Mouse (Mus musculus) midbrain, embryonic 13.5 days (tissue): ENCODE measurements around the gene Phldb3. TPM values are rescaled to one million over a fixed set of nuclear protein-coding genes. Genes with fewer than 3 reads are reported as not detected.

Source experiments
- ATAC-seq: fragments of 200-750 bp; cut with Nextera tagmentation; 2 replicates; pipeline ENCODE4 v1.8.0; 2017; ENCODE audit warnings: mild to moderate bottlenecking, moderate TSS enrichment, moderate library complexity
- H3K27ac ChIP-seq: fragments of 300-500 bp; sonication (generic); 2 replicates; pipeline ENCODE4 v1.5.1; 2015; ENCODE audit warnings: inconsistent platforms, mild to moderate bottlenecking, moderate library complexity
- H3K27me3 ChIP-seq: fragments of 300-500 bp; sonication (generic); 2 replicates; pipeline ENCODE4 v1.6.1; 2015; ENCODE audit warnings: mild to moderate bottlenecking, inconsistent platforms
- H3K36me3 ChIP-seq: fragments of 300-500 bp; sonication (generic); 2 replicates; pipeline ENCODE4 v1.6.1; 2015; ENCODE audit warnings: mild to moderate bottlenecking, inconsistent platforms
- H3K4me1 ChIP-seq: fragments of 300-500 bp; sonication (generic); replicated peaks from 2 replicates; pipeline ENCODE4 v1.6.1; 2015; ENCODE audit warnings: inconsistent platforms
- H3K4me2 ChIP-seq: fragments of 300-500 bp; sonication (generic); replicated peaks from 2 replicates; pipeline ENCODE4 v1.6.1; 2015; ENCODE audit warnings: moderate library complexity, mild to moderate bottlenecking, inconsistent platforms
- H3K4me3 ChIP-seq: fragments of 300-500 bp; sonication (generic); replicated peaks from 2 replicates; pipeline ENCODE4 v1.5.1; 2015; ENCODE audit warnings: mild to moderate bottlenecking, inconsistent platforms
- H3K9ac ChIP-seq: fragments of 300-500 bp; sonication (generic); replicated peaks from 2 replicates; pipeline ENCODE4 v1.6.1; 2015; ENCODE audit warnings: mild to moderate bottlenecking, inconsistent platforms
- H3K9me3 ChIP-seq: fragments of 300-500 bp; sonication (generic); 2 replicates; pipeline ENCODE4 v1.6.1; 2016; ENCODE audit warnings: mild to moderate bottlenecking, inconsistent platforms
- WGBS: fragments of 180-500 bp; shearing (Covaris S2); methylation state at CpG from one replicate; pipeline ENCODE4 v1.1.7; 2015; 5-methylcytosine and 5-hydroxymethylcytosine counted together
- polyA plus RNA-seq: library from polyadenylated mRNA; unstranded; fragments of >200 nt; fragmentation: Nextera tagmentation; extraction: Ambion mirVana; gene quantifications from 2 replicates; pipeline ENCODE4 v1.2.1, GENCODE M21; 2015

Gene Phldb3
- polyA plus RNA-seq, 1 experiment from 2014 or later = not detected

DNA sequence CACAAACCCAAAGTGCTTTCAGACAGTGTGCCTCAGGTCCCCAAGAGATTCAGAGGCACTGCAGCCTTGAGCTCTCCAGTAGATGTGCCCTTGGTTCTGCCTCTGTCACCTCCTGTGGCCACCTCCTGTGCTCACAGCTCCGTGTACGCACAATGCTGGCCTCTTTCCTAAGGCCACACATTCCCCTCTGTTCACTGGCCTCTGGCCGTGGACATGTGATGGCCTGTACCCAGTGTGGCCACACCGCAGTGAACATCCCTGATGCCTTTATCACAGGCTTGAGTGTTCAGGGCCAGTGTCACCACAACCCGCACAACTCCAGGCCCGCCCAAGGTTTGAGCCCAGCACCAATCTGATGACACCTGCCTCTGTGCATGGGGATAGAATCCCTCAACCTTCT, 25.7 kb upstream of the Phldb3 start:
- Histone ChIP-seq H3K9me3 (no peaks in the 10 kb centered on the region), H3K4me2 (no peak overlapping the region), H3K4me1 (peaks cover 11% of the 10 kb centered on the region; the same call in 1 of the 2 replicates), H3K27ac (no peak overlapping the region), H3K9ac (no peak overlapping the region), H3K27me3 (peaks cover 29% of the 10 kb centered on the region), H3K4me3 (no peak overlapping the region), H3K36me3 (no peaks in the 10 kb centered on the region)
- no peak for ATAC-seq
- 91% methylated on average over 6 of the region's 6 CpGs for WGBS

DNA sequence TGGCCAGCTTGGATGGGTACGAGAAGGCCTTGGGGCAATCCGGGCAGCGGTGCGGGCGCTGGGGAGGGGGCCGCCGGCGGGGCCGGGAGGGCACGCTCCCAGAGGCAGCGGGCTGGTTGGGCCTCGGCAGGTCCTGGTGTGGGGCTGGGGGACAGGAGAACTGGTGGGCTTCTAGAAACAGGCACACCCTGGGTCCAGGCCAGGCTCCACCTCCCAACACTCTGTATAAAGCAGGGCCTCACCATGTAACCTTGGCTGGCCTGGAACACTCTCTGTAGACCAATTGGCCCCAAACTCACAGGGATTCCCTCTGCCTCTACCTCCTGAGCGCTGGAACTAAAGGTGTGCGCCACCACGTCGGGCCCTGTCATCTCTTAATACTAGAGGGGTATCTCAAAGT, 24.6 kb upstream of the Phldb3 start:
- ATAC-seq = peak; percentile 27; the same call in 1 of the 2 replicates
- Histone ChIP-seq H3K9ac (no peak overlapping the region), H3K9me3 (no peaks in the 10 kb centered on the region), H3K27ac (no peak overlapping the region), H3K27me3 (peaks cover 29% of the 10 kb centered on the region), H3K4me3 (peak overlapping the region; percentile 2; the same call in 1 of the 2 replicates), H3K4me1 (peaks cover 11% of the 10 kb centered on the region; the same call in 1 of the 2 replicates), H3K36me3 (no peaks in the 10 kb centered on the region), H3K4me2 (no peak overlapping the region)
- WGBS = 57% methylated on average over 15 of the region's 16 CpGs

DNA sequence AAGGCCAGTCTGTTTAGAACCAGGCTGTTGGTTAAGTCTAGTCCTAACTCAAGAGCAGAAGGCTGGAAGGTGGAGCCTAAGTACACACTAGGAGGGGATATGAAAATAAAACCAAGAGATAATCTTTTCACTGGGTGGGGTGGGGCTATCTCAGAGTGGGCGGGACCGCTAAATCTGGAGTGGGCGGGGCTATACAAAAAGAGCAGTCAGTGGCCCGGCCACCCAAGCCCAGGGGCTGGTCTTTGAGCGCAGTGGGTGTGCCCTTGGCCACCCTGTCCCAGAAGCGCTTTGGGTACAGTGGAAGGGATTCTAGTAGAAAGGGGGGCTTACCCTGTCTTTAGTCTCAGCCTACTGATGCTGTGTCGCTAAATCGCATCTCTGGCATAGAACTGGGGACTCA, 23.7 kb upstream of the Phldb3 start:
- Histone ChIP-seq H3K9me3 (no peaks in the 10 kb centered on the region), H3K4me2 (peak overlapping the region; percentile 71), H3K36me3 (no peaks in the 10 kb centered on the region), H3K9ac (peak overlapping the region; percentile 75), H3K27ac (no peak overlapping the region), H3K27me3 (peaks cover 29% of the 10 kb centered on the region), H3K4me3 (peak overlapping the region; percentile 53), H3K4me1 (peaks cover 11% of the 10 kb centered on the region; the same call in 1 of the 2 replicates)
- WGBS = 13% methylated on average over 8 of the region's 8 CpGs
- peak; percentile 69 for ATAC-seq

DNA sequence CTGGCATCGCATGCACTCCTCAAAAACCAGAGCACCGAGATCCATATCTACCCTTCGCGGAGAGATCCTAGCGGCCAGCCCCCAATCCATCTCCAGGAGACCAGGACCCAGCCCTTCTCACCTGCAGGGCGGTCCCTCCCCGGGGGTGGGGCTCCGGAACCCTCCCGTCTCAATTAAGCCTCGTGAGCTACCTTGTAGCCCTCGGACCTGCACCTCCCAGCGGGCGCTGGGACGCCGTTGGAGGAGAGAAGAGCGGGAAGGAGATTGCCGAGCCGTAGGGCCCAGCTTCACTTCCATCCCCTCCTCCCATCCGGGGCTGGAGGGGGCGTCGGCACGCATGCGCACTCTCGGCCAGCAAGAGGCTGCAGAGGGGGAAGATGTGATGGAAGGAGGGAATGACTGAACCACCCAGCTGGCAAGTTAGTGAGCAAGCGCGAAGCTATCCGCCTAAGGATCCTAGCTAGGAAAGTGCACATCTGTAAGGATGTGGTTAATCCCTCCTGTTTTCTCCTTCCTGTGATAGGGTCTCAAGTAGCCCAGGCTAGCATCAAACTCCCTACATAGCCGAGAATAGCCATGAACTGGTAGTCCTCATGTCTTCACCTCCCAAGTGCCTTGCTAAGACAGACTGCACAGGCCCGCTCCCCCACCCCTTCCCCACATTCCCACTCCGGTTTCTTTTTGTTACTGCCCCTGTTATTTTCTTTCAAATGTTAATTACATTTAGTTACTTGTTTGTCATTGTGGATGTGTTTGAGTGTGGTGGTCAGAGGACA, 23.0 kb upstream of the Phldb3 start, which contains the start of the genes Ethe1 and Zfp575:
Ethe1 (plus strand) TSS at position 214 of the 776 bp plus-strand sequence.
Zfp575 (minus strand) TSS at position 312 of the 776 bp plus-strand sequence.
- no peak within 1 kb of the TSS; the same call in 1 of the 2 replicates for H3K27ac ChIP-seq
- peaks cover 12% of the 10 kb centered on the region; the same call in 1 of the 2 replicates for H3K4me1 ChIP-seq
- peak within 1 kb of the TSS; percentile 71 for H3K4me2 ChIP-seq
- no peaks in the 10 kb centered on the region for H3K36me3 ChIP-seq
- WGBS = 6% methylated on average over 30 of the region's 30 CpGs
- H3K9ac ChIP-seq = peak within 1 kb of the TSS; percentile 75
- peak within 1 kb of the TSS; percentile 53 for H3K4me3 ChIP-seq
- peak; percentile 75 for ATAC-seq
- H3K9me3 ChIP-seq = no peaks in the 10 kb centered on the region
- H3K27me3 ChIP-seq = peaks cover 29% of the 10 kb centered on the region

DNA sequence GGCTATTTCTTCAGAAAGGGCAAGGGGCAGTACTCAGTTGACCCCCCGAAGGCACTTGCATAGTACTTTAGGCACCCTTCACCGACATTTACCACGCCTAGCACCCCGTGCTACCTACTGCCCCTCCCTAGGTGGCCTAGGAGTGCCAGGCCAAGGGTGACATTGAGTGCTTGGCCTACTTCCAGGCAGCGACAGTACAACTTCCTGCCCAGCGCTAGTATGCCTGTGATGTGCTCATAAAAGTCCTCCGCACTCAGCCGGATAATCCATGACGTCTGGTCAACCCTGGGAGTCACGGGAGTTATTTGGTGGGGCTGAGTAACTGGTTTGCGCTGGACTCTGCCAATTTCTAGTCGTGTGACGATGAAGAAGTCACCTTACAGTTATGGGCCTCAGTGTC, 22.2 kb upstream of the Phldb3 start:
- no peak for ATAC-seq
- no peak overlapping the region for H3K9ac ChIP-seq
- H3K36me3 ChIP-seq = no peaks in the 10 kb centered on the region
- H3K27me3 ChIP-seq = peaks cover 29% of the 10 kb centered on the region
- H3K4me1 ChIP-seq = peaks cover 20% of the 10 kb centered on the region; the same call in 1 of the 2 replicates
- no peak overlapping the region for H3K4me3 ChIP-seq
- WGBS = 90% methylated on average over 13 of the region's 13 CpGs
- H3K27ac ChIP-seq = no peak overlapping the region
- no peaks in the 10 kb centered on the region for H3K9me3 ChIP-seq
- H3K4me2 ChIP-seq = no peak overlapping the region

DNA sequence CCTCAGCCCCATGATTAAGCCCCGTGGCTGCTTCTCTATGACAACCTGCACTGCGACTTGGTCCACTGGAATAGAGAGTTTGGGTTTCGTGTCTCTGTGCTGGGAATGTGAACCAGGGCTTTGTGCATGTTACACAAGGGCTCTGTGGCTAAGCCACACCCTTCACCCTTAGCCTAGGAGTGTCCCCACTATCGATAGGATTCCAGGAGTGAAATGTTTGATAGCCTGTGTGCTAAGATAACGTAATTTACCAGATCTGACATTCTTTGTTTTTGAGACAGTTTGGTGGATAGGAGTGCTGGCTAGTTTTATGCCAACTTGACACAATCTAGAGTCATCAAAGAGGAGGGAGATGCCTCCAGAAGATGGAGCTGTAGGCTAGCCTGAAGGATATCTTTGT, 18.8 kb upstream of the Phldb3 start:
- ATAC-seq = no peak
- Histone ChIP-seq H3K4me3 (no peak overlapping the region), H3K9ac (no peak overlapping the region), H3K9me3 (no peaks in the 10 kb centered on the region), H3K4me1 (peaks cover 34% of the 10 kb centered on the region), H3K27ac (no peak overlapping the region), H3K4me2 (no peak overlapping the region), H3K36me3 (no peaks in the 10 kb centered on the region), H3K27me3 (peaks cover 18% of the 10 kb centered on the region)
- 76% methylated on average over 5 of the region's 5 CpGs for WGBS

DNA sequence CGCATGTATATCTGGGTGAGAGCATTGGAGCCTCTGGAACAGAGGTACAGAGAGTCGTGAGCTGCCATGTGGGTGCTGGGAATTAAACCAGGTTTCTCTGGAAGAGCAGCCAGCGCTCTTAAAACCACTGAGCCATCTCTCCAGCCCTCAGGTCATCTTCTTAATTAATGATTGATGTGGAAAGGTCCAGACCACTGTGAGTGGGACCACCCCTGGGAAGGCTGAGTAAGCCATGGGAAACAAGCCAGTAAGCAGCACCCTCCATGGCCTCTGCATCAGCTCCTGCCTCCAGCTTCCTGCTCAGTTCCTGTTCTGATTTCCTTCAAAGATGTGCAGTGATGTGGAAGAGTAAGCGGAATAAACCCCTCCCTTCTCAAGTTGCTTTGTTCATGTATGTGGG, 18.4 kb upstream of the Phldb3 start:
- Histone ChIP-seq H3K9me3 (no peaks in the 10 kb centered on the region), H3K4me3 (no peak overlapping the region), H3K4me2 (no peak overlapping the region), H3K27ac (no peak overlapping the region), H3K36me3 (no peaks in the 10 kb centered on the region), H3K27me3 (peaks cover 16% of the 10 kb centered on the region), H3K4me1 (peaks cover 30% of the 10 kb centered on the region), H3K9ac (no peak overlapping the region)
- WGBS = 68% methylated on average over 4 of the region's 4 CpGs
- ATAC-seq = no peak

DNA sequence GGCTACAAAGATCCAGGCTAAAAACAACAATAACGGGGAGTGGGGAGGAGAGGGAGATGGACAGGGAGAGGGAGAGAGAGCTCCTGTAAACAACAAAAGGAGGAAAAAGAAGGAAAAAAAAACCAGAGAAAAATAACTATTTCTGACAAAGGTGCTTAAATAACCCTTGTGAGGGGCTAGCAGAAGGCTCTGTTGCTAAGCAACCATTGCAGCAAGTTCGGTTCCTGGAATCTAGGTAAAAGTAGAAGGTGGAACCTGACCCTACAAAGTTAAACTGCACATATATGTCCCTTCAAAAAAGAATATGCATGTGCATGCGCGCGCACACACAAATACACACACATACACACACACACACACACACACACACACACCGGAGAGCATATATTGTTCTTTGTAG, 17.8 kb upstream of the Phldb3 start:
- H3K27ac ChIP-seq = no peak overlapping the region
- peaks cover 25% of the 10 kb centered on the region for H3K4me1 ChIP-seq
- no peaks in the 10 kb centered on the region for H3K36me3 ChIP-seq
- no peaks in the 10 kb centered on the region for H3K9me3 ChIP-seq
- H3K4me2 ChIP-seq = no peak overlapping the region
- no peak for ATAC-seq
- H3K4me3 ChIP-seq = no peak overlapping the region
- H3K27me3 ChIP-seq = peaks cover 16% of the 10 kb centered on the region
- no peak overlapping the region for H3K9ac ChIP-seq
- 75% methylated on average over 6 of the region's 6 CpGs for WGBS

DNA sequence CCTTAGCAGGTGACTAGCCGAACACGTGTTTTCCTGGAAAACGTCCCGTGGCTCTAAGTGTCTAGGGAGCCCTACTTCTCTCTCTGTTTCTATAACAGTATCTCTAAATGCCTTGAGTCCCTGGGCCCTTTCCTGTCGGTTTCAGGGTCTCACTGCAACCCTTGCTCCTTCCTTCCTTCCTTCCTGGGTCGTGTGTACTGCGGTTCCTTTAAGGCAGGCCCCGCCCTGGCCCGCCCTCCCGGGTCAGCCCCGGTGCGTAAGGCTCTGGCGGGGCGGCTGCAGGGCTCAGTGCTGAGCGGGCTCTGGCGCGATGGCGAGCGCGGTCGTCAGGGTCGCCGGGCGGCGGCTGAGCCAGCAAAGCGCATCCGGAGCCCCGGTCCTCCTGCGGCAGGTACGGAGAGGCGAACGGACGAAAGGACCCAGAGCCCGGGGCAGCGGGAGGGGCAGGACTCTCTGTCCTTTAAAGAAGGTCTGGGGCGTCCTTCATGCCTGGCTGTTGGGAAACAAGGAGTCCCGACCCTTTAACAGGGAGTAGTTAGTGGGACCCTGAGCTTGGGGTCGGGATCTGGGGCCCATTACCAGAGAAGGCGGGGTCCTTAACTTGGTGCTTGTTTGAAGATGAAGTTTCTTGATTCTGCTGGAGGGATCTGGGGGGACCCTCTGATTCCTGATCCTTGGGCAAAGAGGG, 16.8 kb upstream of the Phldb3 start:
- 3% methylated on average over 39 of the region's 39 CpGs for WGBS

DNA sequence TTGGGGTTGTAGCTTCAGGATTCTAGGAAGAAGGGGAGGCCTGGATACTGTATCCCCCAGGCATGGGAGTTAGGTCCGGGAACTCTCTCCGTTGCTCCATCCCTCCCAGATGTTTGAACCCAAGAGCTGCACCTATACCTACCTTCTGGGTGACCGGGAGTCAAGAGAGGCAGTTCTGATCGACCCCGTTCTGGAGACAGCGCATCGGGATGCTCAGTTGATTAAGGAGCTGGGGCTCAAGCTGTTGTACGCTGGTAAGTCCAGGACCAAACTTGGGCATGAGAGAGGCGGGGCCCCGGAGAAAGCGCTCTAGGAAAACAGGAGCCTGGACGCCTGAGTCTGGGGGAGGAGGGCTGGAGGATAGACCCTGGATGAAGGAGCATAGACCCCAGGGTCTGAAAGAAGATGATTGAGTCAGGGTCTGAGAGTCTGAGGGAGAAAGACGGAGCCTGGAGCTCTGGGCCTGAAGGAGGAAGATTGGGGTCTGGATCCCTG, 16.2 kb upstream of the Phldb3 start:
- peak; percentile 29; the same call in 1 of the 2 replicates for ATAC-seq

More for the DNA sequence above, 16.8 kb upstream of the Phldb3 start:
- Histone ChIP-seq H3K4me1 (peaks cover 25% of the 10 kb centered on the region), H3K4me2 (peak overlapping the region; percentile 63), H3K27me3 (peaks cover 16% of the 10 kb centered on the region), H3K4me3 (peak overlapping the region; percentile 54), H3K27ac (no peak overlapping the region), H3K36me3 (no peaks in the 10 kb centered on the region), H3K9ac (peak overlapping the region; percentile 71), H3K9me3 (no peaks in the 10 kb centered on the region)
- peak; percentile 95 for ATAC-seq

DNA sequence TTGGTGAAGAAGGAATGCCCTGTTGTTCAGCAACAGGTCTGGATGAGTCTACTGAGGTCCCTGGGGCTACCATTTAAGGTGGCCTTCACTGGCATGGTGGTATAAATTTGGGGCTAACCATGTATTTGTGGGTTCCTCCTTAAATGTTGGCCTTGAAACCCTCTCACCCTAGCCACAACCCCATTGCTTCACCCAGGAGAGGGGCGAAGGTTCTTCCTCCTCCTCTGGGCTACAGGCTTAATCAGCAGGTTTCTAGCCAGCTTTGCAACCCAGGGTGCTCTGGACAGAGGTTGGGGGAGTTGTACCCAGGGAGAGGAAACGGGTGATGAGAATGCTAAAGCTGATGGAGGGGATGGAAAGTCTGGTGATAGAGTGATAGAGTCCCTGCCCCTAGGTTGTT, 15.1 kb upstream of the Phldb3 start:
- H3K9ac ChIP-seq = no peak overlapping the region
- 79% methylated on average over 2 of the region's 2 CpGs for WGBS

More for the DNA sequence above, 16.2 kb upstream of the Phldb3 start:
- H3K4me2 ChIP-seq = peak overlapping the region; percentile 63
- H3K27ac ChIP-seq = no peak overlapping the region
- H3K9ac ChIP-seq = peak overlapping the region; percentile 71
- peaks cover 25% of the 10 kb centered on the region for H3K4me1 ChIP-seq
- H3K27me3 ChIP-seq = peaks cover 16% of the 10 kb centered on the region
- H3K9me3 ChIP-seq = no peaks in the 10 kb centered on the region
- H3K4me3 ChIP-seq = peak overlapping the region; percentile 54
- under 1% methylated on average over 13 of the region's 13 CpGs for WGBS
- H3K36me3 ChIP-seq = no peaks in the 10 kb centered on the region

DNA sequence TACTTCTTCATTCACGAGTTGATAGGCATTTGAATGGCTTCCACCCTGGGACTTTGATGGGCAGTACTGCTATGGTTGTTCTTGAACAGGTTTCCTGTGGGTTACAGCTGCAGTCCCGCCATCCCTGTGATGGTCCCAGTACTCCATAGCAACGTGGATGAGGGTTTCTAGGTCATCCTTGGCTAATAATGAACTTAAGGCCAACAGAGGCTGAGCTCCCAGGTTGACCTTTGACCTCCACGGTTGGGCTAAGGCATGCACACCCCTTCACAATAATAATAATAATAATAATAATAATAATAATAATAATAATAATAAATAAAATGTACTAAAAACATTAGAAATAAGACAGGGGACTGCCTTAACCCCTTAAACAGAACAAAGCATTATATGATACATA, 12.4 kb upstream of the Phldb3 start:
- no peak for ATAC-seq
- Histone ChIP-seq H3K4me2 (no peak overlapping the region), H3K36me3 (no peaks in the 10 kb centered on the region), H3K4me3 (no peak overlapping the region), H3K9me3 (no peaks in the 10 kb centered on the region), H3K4me1 (peaks cover 27% of the 10 kb centered on the region), H3K9ac (no peak overlapping the region), H3K27me3 (peaks cover 16% of the 10 kb centered on the region), H3K27ac (no peak overlapping the region)
- 76% methylated on average over 4 of the region's 4 CpGs for WGBS

More for the DNA sequence above, 15.1 kb upstream of the Phldb3 start:
- Histone ChIP-seq H3K27ac (no peak overlapping the region), H3K27me3 (peaks cover 16% of the 10 kb centered on the region), H3K4me1 (peaks cover 25% of the 10 kb centered on the region), H3K9me3 (no peaks in the 10 kb centered on the region), H3K4me2 (no peak overlapping the region), H3K4me3 (no peak overlapping the region), H3K36me3 (no peaks in the 10 kb centered on the region)
- no peak for ATAC-seq
